Mouse (Mus musculus) olfactory bulb, adult 2 months (tissue): Measurements from ENCODE around the gene Ak8.

Source experiments
- CTCF ChIP-seq: fragments of 200-500 bp; IDR thresholded peaks from 2 replicates; pipeline ENCODE4 v1.5.1; 2012; ENCODE audit warnings: low read depth, mild to moderate bottlenecking, low read length, moderate library complexity; ENCODE audit not compliant: insufficient read depth
- POLR2A ChIP-seq: fragments of 200-500 bp; IDR thresholded peaks from 2 replicates; pipeline ENCODE4 v1.6.1; 2012; ENCODE audit warnings: mild to moderate bottlenecking, low read depth, low read length, moderate library complexity; ENCODE audit not compliant: insufficient read depth

DNA sequence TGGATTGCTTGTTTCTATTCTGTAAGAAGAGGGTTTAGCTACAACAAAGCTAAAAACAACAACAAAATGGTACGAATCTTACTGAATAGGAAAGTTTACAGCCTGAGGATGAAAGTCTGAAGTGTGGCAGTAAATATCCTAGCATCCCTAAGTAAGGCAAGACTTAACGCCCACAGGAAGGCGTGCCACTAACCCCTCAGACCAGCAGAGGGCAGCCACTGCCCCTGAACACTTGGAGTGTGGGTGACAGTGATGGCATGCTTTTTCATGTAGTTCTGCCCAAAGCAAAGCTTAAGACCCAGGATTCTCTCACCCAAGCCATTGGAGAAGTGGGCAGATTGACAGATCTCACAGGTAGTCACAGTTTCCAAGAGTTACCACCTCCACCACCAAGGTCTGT is 11.5 kb upstream of the Ak8 start:
- peak; percentile 34; the same call in 1 of the 2 replicates for TF ChIP-seq CTCF
- no peak for TF ChIP-seq POLR2A
